Mouse (Mus musculus) embryonic facial prominence, embryonic 11.5 days (tissue): ENCODE data around the gene Rxfp4. TPM values are rescaled to one million over a fixed set of nuclear protein-coding genes. Genes with fewer than 3 reads are reported as not detected.

Source experiments
- ATAC-seq: fragments of 200-750 bp; cut with Nextera tagmentation; replicated peaks from 2 replicates; pipeline ENCODE4 v1.8.0; 2017; ENCODE audit warnings: low read depth; ENCODE audit not compliant: insufficient number of reproducible peaks, low FRiP score, low TSS enrichment
- DNase-seq: peaks from one replicate; pipeline ENCODE4 v3.0.0-alpha.2; 2015; ENCODE audit warnings: low spot score
- H3K27ac ChIP-seq: fragments of 300-500 bp; sonication (generic); replicated peaks from 2 replicates; pipeline ENCODE4 v1.5.1; 2014; ENCODE audit warnings: mild to moderate bottlenecking, low read depth, low read length, control low read depth
- H3K27me3 ChIP-seq: fragments of 300-500 bp; sonication (generic); 2 replicates; pipeline ENCODE4 v1.6.1; 2014; ENCODE audit warnings: mild to moderate bottlenecking, low read length, moderate library complexity, mixed read lengths; ENCODE audit not compliant: control insufficient read depth, insufficient read depth
- H3K36me3 ChIP-seq: fragments of 300-500 bp; sonication (generic); replicated peaks from 2 replicates; pipeline ENCODE4 v1.6.1; 2014; ENCODE audit warnings: low read depth, mild to moderate bottlenecking, low read length, moderate library complexity, mixed read lengths; ENCODE audit not compliant: control insufficient read depth, insufficient read depth
- H3K4me1 ChIP-seq: fragments of 300-500 bp; sonication (generic); 2 replicates; pipeline ENCODE4 v1.6.1; 2014; ENCODE audit warnings: low read length, mixed read lengths; ENCODE audit not compliant: control insufficient read depth, insufficient read depth
- H3K4me2 ChIP-seq: fragments of 300-500 bp; sonication (generic); 2 replicates; pipeline ENCODE4 v1.6.1; 2014; ENCODE audit warnings: low read depth, mild to moderate bottlenecking, control low read depth, low read length, moderate library complexity
- H3K4me3 ChIP-seq: fragments of 300-500 bp; sonication (generic); 2 replicates; pipeline ENCODE4 v1.5.1; 2014; ENCODE audit warnings: low read depth, low read length, control low read depth
- H3K9ac ChIP-seq: fragments of 300-500 bp; sonication (generic); replicated peaks from 2 replicates; pipeline ENCODE4 v1.6.1; 2014; ENCODE audit warnings: mild to moderate bottlenecking, control low read depth, low read length
- H3K9me3 ChIP-seq: fragments of 300-500 bp; sonication (generic); replicated peaks from 2 replicates; pipeline ENCODE4 v1.6.1; 2016; ENCODE audit warnings: mild to moderate bottlenecking, low read length, inconsistent platforms, mixed read lengths; ENCODE audit not compliant: control insufficient read depth
- WGBS: fragments of 180-500 bp; shearing (Covaris S2); extraction: QIAGEN DNeasy Blood & Tissue Kit; methylation state at CpG from one replicate; pipeline ENCODE4 v1.1.7; 2014; 5-methylcytosine and 5-hydroxymethylcytosine counted together
- polyA plus RNA-seq: library from polyadenylated mRNA; unstranded; fragments of >200 nt; fragmentation: Nextera tagmentation; extraction: Ambion mirVana; gene quantifications from 2 replicates; pipeline ENCODE4 v1.2.1, GENCODE M21; 2014

Rxfp4 gene
- polyA plus RNA-seq, 1 experiment from 2014 or later: not detected

DNA sequence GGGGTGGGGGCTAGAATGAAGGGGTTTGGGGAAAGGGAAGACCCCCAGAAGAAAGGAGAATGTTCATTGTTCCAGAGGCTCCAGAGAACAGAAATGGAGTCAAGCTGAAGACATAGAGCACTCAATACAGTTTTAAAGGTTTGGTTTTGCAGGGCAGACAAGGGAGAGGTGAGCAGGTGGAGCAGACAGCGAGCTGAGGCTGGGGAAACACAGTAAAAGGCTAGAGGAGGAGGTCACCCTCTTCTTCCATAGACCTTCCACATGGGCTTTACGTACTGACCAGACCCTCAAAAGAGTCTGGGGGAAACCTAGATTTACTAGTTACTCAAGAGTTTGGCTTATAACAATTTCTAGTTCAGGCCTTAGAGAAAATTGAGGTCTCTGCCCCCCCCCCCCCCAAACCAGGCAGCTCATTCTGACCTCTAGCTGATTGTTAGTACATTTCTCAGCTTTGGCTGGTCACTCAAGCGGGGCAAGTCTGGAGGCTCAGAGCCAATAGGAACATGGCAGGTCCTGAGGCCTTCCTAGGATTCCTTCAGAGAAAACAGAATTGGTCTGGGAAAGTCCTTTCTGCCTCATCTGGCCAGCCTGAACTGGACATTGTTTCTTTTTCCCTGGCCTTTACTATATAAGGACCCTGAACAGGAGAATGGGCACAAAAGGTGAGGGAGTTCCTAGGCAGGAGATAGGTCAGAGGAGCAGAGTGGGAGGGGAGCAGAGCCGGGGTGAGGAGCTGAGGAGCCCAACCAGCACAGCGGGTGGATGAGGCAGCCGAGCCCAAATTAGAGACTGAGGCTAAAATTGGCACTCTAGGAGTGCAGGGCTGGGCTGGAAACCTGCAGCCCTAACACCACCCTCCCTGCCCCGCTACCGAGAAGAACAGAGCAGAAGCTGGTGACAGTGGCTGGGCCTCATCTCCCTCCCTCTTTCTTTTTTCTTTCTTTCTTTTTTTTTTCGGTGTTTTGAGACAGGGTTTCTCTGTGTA is 33.5 kb downstream of the Rxfp4 start:
- H3K27ac ChIP-seq: no peak overlapping the region
- no peaks in the 10 kb centered on the region for H3K9me3 ChIP-seq
- no peaks in the 10 kb centered on the region for H3K27me3 ChIP-seq
- no peak overlapping the region for H3K9ac ChIP-seq
- no peak for DNase-seq
- WGBS: 38% methylated on average over 9 of the region's 9 CpGs
- no peak for ATAC-seq
- H3K4me3 ChIP-seq: no peak overlapping the region
- no peak overlapping the region for H3K4me2 ChIP-seq
- H3K4me1 ChIP-seq: peaks cover 5% of the 10 kb centered on the region; the same call in 1 of the 2 replicates
- H3K36me3 ChIP-seq: no peaks in the 10 kb centered on the region

DNA sequence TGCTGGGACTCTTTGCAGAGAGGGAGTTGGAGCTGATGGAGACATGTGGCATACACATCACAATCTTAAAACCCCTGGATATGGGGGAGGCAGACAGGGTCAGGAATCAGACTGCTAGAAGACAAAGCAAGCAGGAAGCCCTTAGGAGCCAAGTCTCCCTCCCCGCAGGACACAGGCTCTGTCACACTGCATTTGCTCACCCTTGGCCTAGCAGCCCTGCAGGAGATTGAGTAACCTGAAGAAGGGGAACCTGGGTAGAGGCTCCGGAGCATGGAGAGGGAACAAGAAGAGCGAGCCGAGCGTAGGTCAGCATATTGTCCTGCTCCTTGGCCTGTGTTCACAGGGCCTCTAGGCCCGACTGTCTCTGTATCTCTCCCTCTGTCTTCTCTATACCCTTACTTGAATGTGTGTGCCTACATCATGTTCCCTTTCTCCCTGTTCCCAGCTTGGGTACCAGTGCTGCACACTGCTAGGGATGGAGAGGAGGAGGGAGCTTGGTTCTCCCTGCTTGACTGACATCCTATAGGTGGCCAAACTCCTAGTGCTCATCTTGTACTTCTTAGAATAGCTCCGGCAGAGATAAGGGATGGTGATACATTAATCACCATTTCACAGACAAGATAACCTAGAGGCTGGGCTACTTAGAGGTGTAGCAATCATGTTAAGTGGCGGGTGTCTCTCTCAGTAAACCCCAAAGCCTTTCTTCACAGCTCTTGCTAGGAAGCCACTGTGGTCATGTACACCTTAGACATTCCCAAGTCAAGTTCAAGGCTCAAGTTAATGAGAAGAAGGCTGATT is 34.7 kb downstream of the Rxfp4 start:
- no peak for DNase-seq
- ATAC-seq: no peak
- Histone ChIP-seq H3K27me3 (no peaks in the 10 kb centered on the region), H3K4me1 (no peaks in the 10 kb centered on the region), H3K36me3 (no peaks in the 10 kb centered on the region), H3K9ac (no peak overlapping the region), H3K4me2 (no peak overlapping the region), H3K27ac (no peak overlapping the region), H3K4me3 (no peak overlapping the region), H3K9me3 (no peaks in the 10 kb centered on the region)
- 78% methylated on average over 8 of the region's 8 CpGs for WGBS

DNA sequence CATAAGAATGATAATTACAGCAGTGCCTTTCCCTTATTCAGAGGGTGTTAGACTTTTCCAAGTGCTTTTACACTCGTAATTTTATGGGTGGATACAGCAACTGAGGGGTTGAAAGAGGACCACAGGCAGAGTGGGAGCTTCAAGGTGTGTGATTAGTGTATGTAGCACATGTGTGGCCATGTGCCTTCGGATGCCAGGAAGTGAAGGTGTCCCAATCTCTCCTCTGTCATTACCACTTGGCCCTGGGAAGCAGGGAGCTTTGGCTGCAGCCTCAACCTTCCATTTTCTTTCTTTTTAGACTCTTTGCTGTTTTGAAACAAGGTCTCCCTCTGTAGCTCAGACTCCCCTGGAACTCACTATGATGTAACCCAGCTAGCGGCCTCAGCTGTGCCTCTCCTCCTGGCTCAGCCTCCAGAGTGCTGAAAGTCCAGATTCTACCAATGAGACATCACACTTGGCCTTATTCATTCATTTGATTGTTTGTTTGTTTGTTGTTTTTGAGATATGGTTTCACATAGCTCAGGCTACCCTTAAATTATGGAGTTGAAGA is 35.9 kb downstream of the Rxfp4 start:
- Histone ChIP-seq H3K4me1 (no peaks in the 10 kb centered on the region), H3K27ac (no peak overlapping the region), H3K27me3 (no peaks in the 10 kb centered on the region), H3K36me3 (no peaks in the 10 kb centered on the region), H3K9me3 (no peaks in the 10 kb centered on the region), H3K4me3 (no peak overlapping the region), H3K4me2 (no peak overlapping the region), H3K9ac (no peak overlapping the region)
- WGBS: 76% methylated on average over 3 of the region's 3 CpGs
- ATAC-seq (no peak), DNase-seq (no peak)

DNA sequence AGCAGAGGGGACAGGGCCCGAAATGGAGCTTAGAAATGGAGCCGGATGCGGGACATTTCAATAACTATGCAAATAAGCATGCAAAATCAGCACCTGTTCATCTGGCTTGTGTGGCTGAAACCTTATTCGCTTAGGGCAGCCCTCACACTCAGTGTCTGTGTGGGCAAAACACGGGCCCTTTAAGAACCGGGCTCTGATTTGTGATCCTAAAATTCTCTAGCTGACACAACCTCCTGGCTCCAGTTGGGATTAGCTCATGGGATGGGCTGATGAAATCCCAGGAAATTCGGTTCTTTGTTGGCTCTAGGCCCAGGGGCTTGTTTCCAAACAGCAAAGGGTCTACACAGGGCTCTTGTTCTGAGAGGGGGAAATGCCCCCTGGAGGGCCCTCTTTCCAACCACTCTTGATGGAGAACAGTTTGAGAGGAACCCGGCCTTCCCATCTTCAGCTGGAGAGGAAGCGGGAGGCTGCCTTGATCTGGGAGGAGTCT is 37.0 kb downstream of the Rxfp4 start:
- H3K4me3 ChIP-seq: peak overlapping the region; percentile 2; the same call in 1 of the 2 replicates
- peak overlapping the region; percentile 10; the same call in 1 of the 2 replicates for H3K4me2 ChIP-seq
- H3K36me3 ChIP-seq: no peaks in the 10 kb centered on the region
- no peak overlapping the region for H3K27ac ChIP-seq
- no peaks in the 10 kb centered on the region for H3K9me3 ChIP-seq
- ATAC-seq (no peak), DNase-seq (no peak)
- H3K9ac ChIP-seq: peak overlapping the region; percentile 1; the same call in 1 of the 2 replicates
- no peaks in the 10 kb centered on the region for H3K4me1 ChIP-seq
- WGBS: 47% methylated on average over 9 of the region's 9 CpGs
- H3K27me3 ChIP-seq: no peaks in the 10 kb centered on the region

DNA sequence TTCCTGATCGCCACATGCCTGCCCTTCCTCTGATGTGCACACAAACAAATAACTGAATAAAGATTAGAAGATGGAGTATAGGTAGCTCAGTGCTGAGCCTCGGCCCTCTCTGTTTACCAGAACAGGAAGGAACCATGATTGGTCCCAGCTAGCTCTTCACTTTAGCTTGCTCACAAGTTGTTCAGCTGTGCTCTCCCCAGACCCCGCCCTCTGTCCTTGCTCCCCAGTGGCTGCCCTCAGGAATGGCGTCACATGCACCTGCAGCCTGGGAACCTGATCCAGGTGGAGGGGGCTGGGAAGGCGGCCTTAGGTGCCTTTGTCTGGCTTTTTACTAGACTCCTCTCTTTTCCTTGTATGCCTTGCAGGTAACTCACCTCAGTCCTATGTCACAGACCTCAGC is 37.8 kb downstream of the Rxfp4 start:
- no peak overlapping the region for H3K4me3 ChIP-seq
- 48% methylated on average over 5 of the region's 5 CpGs for WGBS
- no peaks in the 10 kb centered on the region for H3K4me1 ChIP-seq
- DNase-seq (no peak), ATAC-seq (no peak)
- no peaks in the 10 kb centered on the region for H3K9me3 ChIP-seq
- no peak overlapping the region for H3K4me2 ChIP-seq
- no peaks in the 10 kb centered on the region for H3K27me3 ChIP-seq
- H3K9ac ChIP-seq: no peak overlapping the region
- no peak overlapping the region for H3K27ac ChIP-seq
- H3K36me3 ChIP-seq: no peaks in the 10 kb centered on the region

DNA sequence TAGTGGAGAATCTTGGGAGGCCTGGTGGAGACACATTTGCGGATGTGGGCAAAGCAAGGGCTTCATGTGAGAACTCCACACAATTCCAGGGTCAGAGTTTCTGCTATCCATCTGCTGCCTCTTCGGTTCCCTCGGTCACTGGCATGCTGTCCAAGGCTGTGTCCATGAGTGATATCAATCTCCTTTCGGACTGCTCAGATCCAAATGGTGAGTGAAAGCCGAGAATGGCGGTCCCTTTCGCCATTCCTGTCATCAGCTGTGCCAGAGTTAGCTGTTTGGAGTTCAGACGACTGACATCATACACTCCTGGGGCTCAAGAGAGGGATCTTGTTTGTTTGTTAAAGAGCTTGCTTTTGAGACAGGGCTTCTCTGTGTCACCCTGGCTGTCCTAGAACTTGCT is 38.5 kb downstream of the Rxfp4 start:
- Histone ChIP-seq H3K4me2 (no peak overlapping the region), H3K27me3 (no peaks in the 10 kb centered on the region), H3K4me1 (no peaks in the 10 kb centered on the region), H3K9me3 (no peaks in the 10 kb centered on the region), H3K4me3 (no peak overlapping the region), H3K27ac (no peak overlapping the region), H3K36me3 (no peaks in the 10 kb centered on the region), H3K9ac (no peak overlapping the region)
- ATAC-seq (no peak), DNase-seq (no peak)
- 76% methylated on average over 8 of the region's 8 CpGs for WGBS

DNA sequence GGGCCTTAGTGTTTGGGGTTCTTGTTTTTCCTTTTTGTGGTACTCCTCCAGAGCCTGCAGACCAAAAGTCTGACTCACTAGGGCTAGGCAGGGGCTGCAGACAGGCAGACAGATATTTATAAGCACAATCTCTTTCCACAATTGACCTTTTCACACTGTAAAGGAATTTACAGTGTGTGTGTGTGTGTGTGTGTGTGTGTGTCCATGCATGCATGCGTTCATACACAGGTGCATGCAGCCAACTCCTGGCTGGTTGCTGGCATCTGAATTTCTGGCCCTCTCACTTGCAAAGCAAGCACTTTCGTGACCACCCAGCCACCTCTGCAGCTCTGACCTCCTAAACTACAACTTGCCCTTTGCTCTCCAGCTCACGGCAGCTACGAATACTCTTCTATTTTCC is 43.9 kb downstream of the Rxfp4 start:
- ATAC-seq: no peak
- H3K9me3 ChIP-seq: no peaks in the 10 kb centered on the region
- no peak overlapping the region for H3K4me2 ChIP-seq
- no peak for DNase-seq
- H3K36me3 ChIP-seq: no peaks in the 10 kb centered on the region
- H3K9ac ChIP-seq: no peak overlapping the region
- no peaks in the 10 kb centered on the region; the same call in 1 of the 2 replicates for H3K4me1 ChIP-seq
- no peak overlapping the region for H3K4me3 ChIP-seq
- 62% methylated on average over 4 of the region's 4 CpGs for WGBS
- no peaks in the 10 kb centered on the region for H3K27me3 ChIP-seq
- no peak overlapping the region for H3K27ac ChIP-seq
